Mouse (Mus musculus) heart, adult 8-10 months (tissue): ENCODE measurements at regions not wholly inside any gene's neighbourhood (a gene's known extent, or its start where the extent isn't known, plus 50 kb on each side); places are given as distances from the start of the nearest gene placed in this dataset.

Experiments used
- DNase-seq: peaks from one replicate; pipeline ENCODE4 v3.0.0; 2022; ENCODE audit warnings: low spot score

- no peak for DNase-seq
These were observed 109.4 kb upstream of the Frg1 start for GRCm38 (mm10) chr8:41526283-41526682.

- DNase-seq: no peak
These were observed 68.3 kb upstream of the Frg1 start for GRCm38 (mm10) chr8:41485163-41485562.

GRCm38 (mm10) chr8:41483297-41483696 lies 66.4 kb upstream of the Frg1 start:
- no peak for DNase-seq

- no peak for DNase-seq
These were observed 56.3 kb upstream of the Frg1 start for GRCm38 (mm10) chr8:41472992-41473699.

GRCm38 (mm10) chr8:41472233-41472632 lies 55.4 kb upstream of the Frg1 start:
- DNase-seq: no peak
